Mouse (Mus musculus) lung, adult 18-20 months (tissue): ENCODE data around the gene Olfr134.
"Not testable (repeated sequence)": the region's sequence is repeated elsewhere in the genome, so short reads cannot be mapped to it uniquely, and the experiment has no call there.

Experiments
- DNase-seq, 2 experiments: peaks; one replicate each; pipeline ENCODE4 v3.0.0; 2022; ENCODE audit warnings: mixed read lengths in 2 of 2

Gene Olfr134

GRCm38 (mm10) chr17:38171088-38171487, at the start of gene Olfr134:
Olfr134 (plus strand) TSS chr17:38171388.
- no peak for DNase-seq

DNA sequence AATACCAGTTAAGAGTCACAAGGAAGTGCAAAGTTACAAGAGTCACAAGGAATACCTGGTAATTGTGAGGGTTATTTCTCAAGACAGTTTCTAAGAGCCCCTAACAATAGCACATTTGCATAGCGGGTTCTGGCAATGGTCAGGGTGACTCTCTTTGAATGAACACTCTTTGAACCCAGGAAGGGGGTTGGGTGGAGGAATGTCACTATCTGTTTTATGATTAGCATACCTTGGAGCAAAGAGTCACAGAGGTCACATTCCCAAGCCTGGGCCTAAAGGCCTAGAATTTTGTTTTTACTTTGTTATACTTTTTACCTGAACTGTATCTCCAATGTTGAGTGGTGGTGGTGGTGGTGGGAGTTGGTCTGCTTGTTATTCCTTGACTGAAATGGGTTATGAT, 47.0 kb upstream of the Olfr134 start:
- DNase-seq, result not testable (repeated sequence)

DNA sequence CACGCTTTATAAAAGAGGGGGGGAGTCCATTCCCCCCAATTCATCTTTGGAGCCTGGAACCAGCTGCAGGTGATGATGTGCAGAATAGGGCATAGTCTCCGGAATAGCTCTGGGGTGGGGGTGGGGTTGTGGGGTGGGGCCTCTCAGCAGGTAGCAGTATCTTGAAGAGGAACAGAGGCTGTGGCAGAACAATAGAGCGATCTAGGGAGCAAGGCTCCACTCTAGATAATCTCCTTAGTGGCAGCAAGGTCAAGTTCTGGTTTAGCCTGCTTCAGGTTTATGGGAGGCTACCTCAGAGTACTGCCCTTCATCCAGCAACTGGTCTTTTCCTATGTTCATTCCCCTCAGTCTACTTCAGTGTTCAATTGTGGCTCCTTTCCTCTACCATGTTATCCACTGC, 45.8 kb upstream of the Olfr134 start:
- DNase-seq, result not testable (repeated sequence)

DNA sequence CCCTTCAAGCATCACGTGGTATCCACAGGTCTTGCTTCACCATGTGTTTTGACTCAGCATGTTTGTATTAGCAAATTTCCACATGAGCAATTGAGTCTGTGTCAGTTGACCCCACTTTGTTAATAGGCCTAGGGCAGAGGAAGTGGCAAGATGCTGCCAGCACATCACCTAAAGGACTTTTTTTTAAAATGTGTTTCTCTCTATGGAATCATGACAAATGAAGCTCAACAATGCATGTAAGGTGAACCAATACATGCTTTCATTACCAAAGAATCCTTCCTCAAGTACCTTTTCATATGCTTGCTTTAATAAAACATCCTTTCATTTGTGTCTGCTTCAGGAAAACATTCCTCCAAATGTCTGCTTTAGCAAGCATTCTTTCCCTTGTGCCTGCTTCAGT, 36.8 kb upstream of the Olfr134 start, which contains the start of gene Olfr132:
Gene Olfr132 (minus strand): TSS at position 101 of the 400 bp plus-strand sequence.
- DNase-seq, result no peak

GRCm38 (mm10) chr17:38144981-38145380, 26.2 kb upstream of the Olfr134 start, which contains the start of gene Olfr133:
Olfr133 (plus strand) TSS chr17:38145281.
- no peak for DNase-seq

DNA sequence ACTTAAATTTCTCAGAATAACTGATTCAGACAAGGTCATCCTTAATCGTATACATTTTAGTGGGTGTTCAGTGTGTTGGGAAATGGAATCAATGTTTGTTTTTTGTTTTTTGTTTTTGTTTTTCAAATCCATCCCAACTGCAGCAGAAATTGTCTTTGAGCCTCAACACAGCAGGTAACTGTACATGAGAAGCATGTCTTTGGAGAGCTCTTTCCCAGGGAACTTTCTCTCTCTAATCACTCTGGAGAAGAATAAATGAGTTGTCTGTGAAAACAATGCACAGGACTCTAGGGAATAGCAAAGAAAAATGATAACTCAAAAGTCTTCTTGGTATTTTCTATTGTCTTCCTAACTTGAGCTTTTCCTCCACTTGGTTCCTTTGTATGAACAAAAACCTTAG, 32.8 kb downstream of the Olfr134 start, which contains the start of gene Olfr135:
Gene Olfr135 (plus strand): TSS at position 301 of the 400 bp plus-strand sequence.
- no peak for DNase-seq
